Mouse (Mus musculus) spleen, adult 2 months (tissue): ENCODE results near the gene Sec63.

Experiments
- CTCF ChIP-seq: fragments of 200-500 bp; IDR thresholded peaks from 2 replicates; pipeline ENCODE4 v1.5.1; 2011; ENCODE audit warnings: mild to moderate bottlenecking, inconsistent platforms; ENCODE audit not compliant: insufficient read depth, insufficient read length, insufficient replicate concordance; ENCODE audit errors: extremely low read depth
- POLR2A ChIP-seq: fragments of 200-500 bp; IDR thresholded peaks from 2 replicates; pipeline ENCODE4 v1.6.1; 2011; ENCODE audit warnings: low read depth, low read length, inconsistent platforms

DNA sequence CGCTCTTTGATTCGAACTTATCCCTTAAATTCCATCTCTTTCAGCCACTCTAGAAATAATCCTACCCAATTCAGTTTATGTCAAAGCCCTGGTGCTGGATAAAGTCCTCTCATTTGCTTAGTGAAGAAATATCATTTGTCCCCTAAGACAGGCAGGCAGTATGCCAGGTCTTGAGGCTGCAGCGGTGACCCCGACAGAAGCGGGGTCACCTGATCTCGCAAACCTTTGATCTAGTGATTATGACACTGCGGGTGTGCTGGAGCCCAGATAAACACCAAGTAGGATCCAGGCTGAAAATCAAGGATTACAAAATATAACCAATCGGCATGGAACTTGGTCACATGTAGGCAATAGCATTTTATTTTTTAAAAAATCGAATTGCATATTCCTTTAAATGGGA is 46.6 kb upstream of the Sec63 start:
- no peak for TF ChIP-seq POLR2A
- TF ChIP-seq CTCF, result no peak
